Mouse (Mus musculus) liver, adult 2 months (tissue): Measurements from ENCODE around the gene Stag1. TPM values are rescaled to one million over a fixed set of nuclear protein-coding genes. Genes with fewer than 3 reads are reported as not detected.

ENCODE experiments used
- DNase-seq: peaks from one replicate; pipeline ENCODE4 v3.0.0-alpha.2; 2011; ENCODE audit warnings: low read depth, low spot score; ENCODE audit errors: extremely low read depth
- H3K27ac ChIP-seq: fragments of 200-500 bp; replicated peaks from 2 replicates; pipeline ENCODE4 v1.5.1; 2012; ENCODE audit warnings: low read depth, mild to moderate bottlenecking, control low read depth, inconsistent platforms, low read length; ENCODE audit not compliant: insufficient read depth
- H3K27me3 ChIP-seq: fragments of 200-500 bp; 2 replicates; pipeline ENCODE4 v1.6.1; 2012; ENCODE audit warnings: mild to moderate bottlenecking, moderate library complexity, low read length, inconsistent platforms; ENCODE audit not compliant: control insufficient read depth, insufficient read depth
- H3K36me3 ChIP-seq: fragments of 200-500 bp; 2 replicates; pipeline ENCODE4 v1.6.1; 2012; ENCODE audit warnings: low read length, inconsistent platforms; ENCODE audit not compliant: control insufficient read depth, insufficient read depth
- H3K4me1 ChIP-seq: fragments of 200-500 bp; 2 replicates; pipeline ENCODE4 v1.6.1; 2011; ENCODE audit warnings: low read length; ENCODE audit not compliant: control insufficient read depth, insufficient read depth
- H3K4me3 ChIP-seq: fragments of 200-500 bp; 2 replicates; pipeline ENCODE4 v1.5.1; 2011; ENCODE audit warnings: low read depth, mild to moderate bottlenecking, control low read depth, low read length, moderate library complexity; ENCODE audit not compliant: insufficient read depth
- H3K79me2 ChIP-seq: fragments of 200-500 bp; 2 replicates; pipeline ENCODE4 v1.6.1; 2012; ENCODE audit warnings: inconsistent platforms, mild to moderate bottlenecking, low read length, moderate library complexity; ENCODE audit not compliant: control insufficient read depth, insufficient read depth
- H3K9ac ChIP-seq: fragments of 200-500 bp; 2 replicates; pipeline ENCODE4 v1.6.1; 2012; ENCODE audit warnings: low read depth, mild to moderate bottlenecking, control low read depth, inconsistent platforms, low read length
- CTCF ChIP-seq: fragments of 200-500 bp; IDR thresholded peaks from 2 replicates; pipeline ENCODE4 v1.5.1; 2011; ENCODE audit warnings: low read depth, low read length, control low read depth
- POLR2A ChIP-seq: fragments of 200-500 bp; IDR thresholded peaks from 2 replicates; pipeline ENCODE4 v1.6.1; 2011; ENCODE audit warnings: low read length, control low read depth; ENCODE audit not compliant: insufficient read depth; ENCODE audit errors: extremely low read depth
- WGBS: fragments of 180-500 bp; shearing (Covaris S2); methylation state at CpG from one replicate; pipeline ENCODE4 v1.1.7; 2018; 5-methylcytosine and 5-hydroxymethylcytosine counted together
- polyA plus RNA-seq: library from polyadenylated mRNA; depleted of rRNA; stranded (reverse); fragments of >200 nt; gene quantifications from 2 replicates; pipeline ENCODE4 v1.2.3, GENCODE M21; 2012
- total RNA-seq: library from RNA; depleted of rRNA; stranded (reverse); fragments of >200 nt; gene quantifications from 2 replicates; pipeline ENCODE4 v1.2.3, GENCODE M21; 2014

Gene Stag1
- total and polyA plus RNA-seq, 2 experiments, result 1.4 to 23.0 TPM

DNA sequence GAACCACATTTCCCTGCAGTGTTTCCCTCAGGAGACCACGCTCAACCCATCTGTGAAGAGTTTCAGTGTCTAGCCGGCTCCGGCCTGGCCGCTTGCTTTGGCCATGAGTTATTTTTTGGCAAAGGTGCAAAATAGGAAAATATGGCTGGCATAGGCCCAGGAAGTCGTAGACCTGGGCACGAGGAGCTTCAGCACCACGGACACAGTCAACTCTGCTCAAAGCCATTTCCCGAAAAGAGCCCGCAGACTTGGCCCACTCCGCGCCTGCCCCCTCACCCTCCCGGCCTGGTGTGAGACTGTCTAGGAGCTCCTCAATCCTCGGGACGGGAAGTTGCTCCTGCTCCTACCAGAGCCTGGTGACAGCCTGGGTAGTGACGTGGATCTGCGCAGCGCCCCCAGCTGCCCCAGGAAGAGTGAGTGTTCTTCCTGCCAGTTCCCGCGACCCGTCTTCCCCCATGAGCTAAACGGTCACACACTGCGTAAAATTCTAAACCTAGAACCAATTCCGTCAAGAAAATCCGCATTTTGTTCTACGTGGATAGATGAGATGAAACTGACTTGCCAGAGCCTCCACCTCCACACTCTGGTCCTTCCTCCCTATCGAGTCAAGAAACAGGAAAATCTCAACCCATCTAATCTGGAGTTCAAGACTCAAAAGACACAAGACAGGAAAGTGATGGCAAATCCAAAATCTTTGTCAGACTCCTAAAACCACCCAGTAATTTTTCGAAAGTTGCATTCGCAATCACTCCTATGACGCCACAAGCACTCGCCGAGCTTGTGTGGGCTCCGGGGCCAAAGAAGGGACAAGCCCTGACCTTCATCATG lies 27.6 kb upstream of the Stag1 start:
- peak; percentile 12 for DNase-seq
- Histone ChIP-seq H3K79me2 (no peaks in the 10 kb centered on the region), H3K36me3 (no peaks in the 10 kb centered on the region), H3K9ac (peak overlapping the region; percentile 72), H3K27ac (no peak overlapping the region), H3K4me1 (peaks cover 2% of the 10 kb centered on the region; the same call in 1 of the 2 replicates), H3K27me3 (no peaks in the 10 kb centered on the region), H3K4me3 (peak overlapping the region; percentile 86)
- TF ChIP-seq POLR2A (0 out of 2 replicates have a peak, but pooled peaks have one; percentile 9), CTCF (no peak)
- 14% methylated on average over 32 of the region's 32 CpGs for WGBS

DNA sequence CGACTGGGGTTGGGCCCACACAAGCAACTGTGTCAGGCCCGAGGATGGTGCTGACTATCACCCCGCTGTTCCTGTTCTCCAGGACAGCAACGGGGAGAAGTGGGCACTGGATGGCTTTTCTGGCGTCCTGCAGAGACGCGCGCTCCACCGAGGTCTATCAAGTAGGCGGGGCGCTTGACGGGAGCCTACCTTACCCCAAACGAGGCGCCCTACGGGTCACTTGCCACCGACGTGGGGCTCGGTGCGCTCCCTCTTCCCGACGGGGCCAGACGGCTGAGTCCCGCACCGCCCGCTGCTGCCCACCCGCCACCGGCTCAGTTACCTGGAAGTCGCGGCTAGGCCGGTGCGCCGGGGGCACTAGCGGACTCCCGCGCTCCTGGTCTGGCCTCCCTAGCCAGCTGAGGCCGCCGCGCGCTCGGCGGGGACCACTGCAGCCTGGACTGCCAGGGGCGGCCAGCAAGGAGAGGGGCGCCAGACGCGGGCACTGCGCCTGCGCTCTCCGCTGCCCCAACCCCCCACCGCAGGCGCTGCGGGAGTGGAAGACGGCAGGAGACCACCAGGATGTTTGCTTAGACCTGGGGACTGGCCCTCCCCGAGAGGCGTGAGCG lies 26.9 kb upstream of the Stag1 start, which contains the start of gene Slc35g2:
Gene Slc35g2, minus strand, starts transcription at position 465 of the 608 bp plus-strand sequence.
- H3K4me3 ChIP-seq, result peak within 1 kb of the TSS; percentile 86
- TF ChIP-seq CTCF, result no peak
- TF ChIP-seq POLR2A, result no peak
- H3K4me1 ChIP-seq, result peaks cover 2% of the 10 kb centered on the region; the same call in 1 of the 2 replicates
- H3K27ac ChIP-seq, result no peak within 1 kb of the TSS
- DNase-seq, result no peak
- WGBS, result under 1% methylated on average over 55 of the region's 55 CpGs
- no peaks in the 10 kb centered on the region for H3K27me3 ChIP-seq
- H3K79me2 ChIP-seq, result no peaks in the 10 kb centered on the region
- no peaks in the 10 kb centered on the region for H3K36me3 ChIP-seq
- H3K9ac ChIP-seq, result peak within 1 kb of the TSS; percentile 72

- Histone ChIP-seq H3K27me3 (no peaks in the 10 kb centered on the region), H3K36me3 (no peaks in the 10 kb centered on the region), H3K79me2 (no peaks in the 10 kb centered on the region), H3K4me3 (no peak overlapping the region), H3K27ac (no peak overlapping the region), H3K9ac (no peak overlapping the region), H3K4me1 (peaks cover 2% of the 10 kb centered on the region; the same call in 1 of the 2 replicates)
- TF ChIP-seq POLR2A, result no peak
- TF ChIP-seq CTCF, result no peak
- 93% methylated on average over 1 of the region's 1 CpGs for WGBS
- no peak for DNase-seq
Measured at GRCm38 (mm10) chr9:100571511-100571910, 26.1 kb upstream of the Stag1 start.

DNA sequence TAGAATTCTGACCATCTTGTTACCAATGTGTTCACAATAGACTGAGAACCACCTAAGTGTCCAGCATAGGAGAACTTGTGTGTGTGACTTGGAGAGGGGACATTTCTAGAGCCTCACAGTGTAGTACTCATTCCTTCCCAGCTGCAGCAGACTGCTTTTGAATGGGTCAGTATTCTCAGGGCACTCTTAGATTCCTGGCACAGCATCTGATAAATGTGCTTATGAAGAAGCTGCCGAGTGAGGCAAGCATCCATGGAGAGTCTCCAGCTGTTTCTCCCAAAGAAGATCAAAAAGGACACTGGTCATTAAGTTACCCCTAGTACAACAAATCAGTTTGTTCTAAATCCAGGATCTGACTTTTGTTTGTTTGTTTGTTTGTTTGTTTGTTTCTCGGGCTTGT lies 24.3 kb upstream of the Stag1 start:
- H3K36me3 ChIP-seq, result no peaks in the 10 kb centered on the region
- no peaks in the 10 kb centered on the region for H3K27me3 ChIP-seq
- H3K27ac ChIP-seq, result no peak overlapping the region
- no peaks in the 10 kb centered on the region for H3K79me2 ChIP-seq
- TF ChIP-seq POLR2A, result no peak
- no peak for TF ChIP-seq CTCF
- DNase-seq, result no peak
- no peak overlapping the region for H3K9ac ChIP-seq
- WGBS, result 75% methylated on average over 2 of the region's 2 CpGs
- peaks cover 2% of the 10 kb centered on the region; the same call in 1 of the 2 replicates for H3K4me1 ChIP-seq
- no peak overlapping the region for H3K4me3 ChIP-seq

GRCm38 (mm10) chr9:100573942-100574341 lies 23.7 kb upstream of the Stag1 start:
- no peaks in the 10 kb centered on the region for H3K79me2 ChIP-seq
- H3K27me3 ChIP-seq, result no peaks in the 10 kb centered on the region
- no peak for DNase-seq
- no peak overlapping the region for H3K27ac ChIP-seq
- TF ChIP-seq CTCF (no peak), POLR2A (no peak)
- no peak overlapping the region for H3K9ac ChIP-seq
- peaks cover 2% of the 10 kb centered on the region; the same call in 1 of the 2 replicates for H3K4me1 ChIP-seq
- H3K36me3 ChIP-seq, result no peaks in the 10 kb centered on the region
- no peak overlapping the region for H3K4me3 ChIP-seq
- WGBS, result 52% methylated on average over 5 of the region's 5 CpGs

GRCm38 (mm10) chr9:100580196-100580740 lies 17.3 kb upstream of the Stag1 start:
- H3K27ac ChIP-seq, result no peak overlapping the region
- peaks cover 3% of the 10 kb centered on the region; the same call in 1 of the 2 replicates for H3K4me1 ChIP-seq
- no peaks in the 10 kb centered on the region for H3K36me3 ChIP-seq
- DNase-seq, result peak; percentile 41
- H3K79me2 ChIP-seq, result no peaks in the 10 kb centered on the region
- no peak overlapping the region for H3K9ac ChIP-seq
- H3K4me3 ChIP-seq, result no peak overlapping the region
- TF ChIP-seq POLR2A (no peak), CTCF (no peak)
- 75% methylated on average over 20 of the region's 20 CpGs for WGBS
- no peaks in the 10 kb centered on the region for H3K27me3 ChIP-seq
